ENCODE assay signal across 8 mouse cellular contexts in the genomic region with DNA sequence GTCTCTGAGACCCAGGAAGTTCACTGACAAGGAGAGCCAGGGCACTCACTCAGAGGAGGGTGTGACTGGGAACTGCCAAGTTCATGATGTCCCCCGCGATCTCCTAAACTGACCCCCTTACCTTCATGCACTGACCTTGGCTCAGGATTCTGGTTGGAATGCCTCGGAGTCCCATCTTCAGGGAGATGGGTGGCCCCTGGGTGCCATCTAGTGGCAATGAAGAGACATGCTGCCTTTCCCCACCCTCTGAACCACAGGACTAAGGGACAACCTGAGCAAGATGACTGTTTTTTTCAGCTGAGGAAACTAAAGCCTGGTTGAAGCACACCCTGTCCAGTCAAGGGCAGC. TPM values are rescaled to one million over a fixed set of nuclear protein-coding genes. Genes with fewer than 3 reads are reported as not detected.
DNase-seq lines count a peak whose midpoint lies in the region; ATAC-seq lines count a peak whose summit lies in the region.

No protein-coding gene starts in this region.

- no peaks in the 10 kb centered on the region for H3K27me3 ChIP-seq in forebrain, embryonic 11.5 days (ENCODE audit: control insufficient read depth, insufficient read depth, low read length)
- no peaks in the 10 kb centered on the region for H3K27me3 ChIP-seq in forebrain, embryonic 16.5 days (replicated peaks; ENCODE audit: control insufficient read depth, insufficient read depth, low read length)
- no peaks in the 10 kb centered on the region for H3K27me3 ChIP-seq in kidney, embryonic 16.5 days (ENCODE audit: insufficient read depth, low read length)

- no peaks in the 10 kb centered on the region for H3K4me1 ChIP-seq in forebrain, embryonic 11.5 days (replicated peaks; ENCODE audit: control insufficient read depth, insufficient read depth, low read length)
- peaks cover 2% of the 10 kb centered on the region; the same call in 1 of the 2 replicates for H3K4me1 ChIP-seq in forebrain, embryonic 16.5 days (replicated peaks; ENCODE audit: control insufficient read depth, insufficient read depth, low read length)
- peaks cover 7% of the 10 kb centered on the region for H3K4me1 ChIP-seq in brown adipose tissue, adult 24 weeks (ENCODE audit: control insufficient read depth, insufficient read depth, insufficient read length, low read length)
- no peaks in the 10 kb centered on the region for H3K4me1 ChIP-seq in kidney, embryonic 16.5 days (ENCODE audit: insufficient read depth, low read length)

- no peak for ATAC-seq in forebrain, embryonic 11.5 days (replicated peaks; ENCODE audit: low FRiP score)
- no peak for ATAC-seq in forebrain, embryonic 16.5 days
- ATAC-seq in kidney, embryonic 16.5 days (ENCODE audit: low FRiP score, low TSS enrichment): peak; percentile 51

- H3K36me3 ChIP-seq in forebrain, embryonic 11.5 days (ENCODE audit: control insufficient read depth, insufficient read depth, low read length): no peaks in the 10 kb centered on the region
- no peaks in the 10 kb centered on the region for H3K36me3 ChIP-seq in forebrain, embryonic 16.5 days (ENCODE audit: control insufficient read depth, insufficient read depth)
- no peaks in the 10 kb centered on the region for H3K36me3 ChIP-seq in kidney, embryonic 16.5 days (ENCODE audit: insufficient read depth, low read length)

- peak; percentile 63 for DNase-seq in forebrain, embryonic 11.5 days (ENCODE audit: low spot score)
- peak; percentile 60 for DNase-seq in 416B (ENCODE audit: low read depth)
- peak; percentile 52 to 64 for DNase-seq in frontal cortex, postnatal 36 days (ENCODE audit: low spot score in 2 of 2)
- DNase-seq in lung, postnatal 10 days: peak; percentile 62
- peak; percentile 39 for DNase-seq in testis, postnatal 14 days (ENCODE audit: low spot score)

- H3K4me2 ChIP-seq in forebrain, embryonic 11.5 days (ENCODE audit: low read depth, low read length, severe bottlenecking): no peak overlapping the region
- no peak overlapping the region for H3K4me2 ChIP-seq in forebrain, embryonic 16.5 days (ENCODE audit: low read length)
- no peak overlapping the region for H3K4me2 ChIP-seq in kidney, embryonic 16.5 days (replicated peaks; ENCODE audit: low read depth, low read length)

- no peak overlapping the region for H3K4me3 ChIP-seq in forebrain, embryonic 11.5 days (ENCODE audit: low read depth, low read length)
- no peak overlapping the region for H3K4me3 ChIP-seq in forebrain, embryonic 16.5 days (replicated peaks; ENCODE audit: low read length)
- H3K4me3 ChIP-seq in brown adipose tissue, adult 24 weeks (ENCODE audit: insufficient read depth, low read depth, low read length): no peak overlapping the region
- no peak overlapping the region for H3K4me3 ChIP-seq in kidney, embryonic 16.5 days (ENCODE audit: low read length)

- no peaks in the 10 kb centered on the region for H3K9me3 ChIP-seq in forebrain, embryonic 11.5 days (ENCODE audit: control insufficient read depth, low read length)
- H3K9me3 ChIP-seq in forebrain, embryonic 16.5 days (ENCODE audit: control insufficient read depth, low read length): no peaks in the 10 kb centered on the region
- H3K9me3 ChIP-seq in kidney, embryonic 16.5 days (ENCODE audit: low read length): no peaks in the 10 kb centered on the region

- 35% methylated on average over 3 of the region's 3 CpGs for WGBS in forebrain, embryonic 11.5 days
- 18% methylated on average over 3 of the region's 3 CpGs for WGBS in forebrain, embryonic 16.5 days
- 10% methylated on average over 3 of the region's 3 CpGs for WGBS in kidney, embryonic 16.5 days

- no peak overlapping the region for H3K27ac ChIP-seq in forebrain, embryonic 11.5 days (ENCODE audit: low read depth, low read length)
- H3K27ac ChIP-seq in forebrain, embryonic 16.5 days (ENCODE audit: low read length): no peak overlapping the region
- peak overlapping the region; percentile 74 for H3K27ac ChIP-seq in brown adipose tissue, adult 24 weeks (replicated peaks; ENCODE audit: low read depth, low read length)
- no peak overlapping the region for H3K27ac ChIP-seq in kidney, embryonic 16.5 days (ENCODE audit: low read length)

- no peak overlapping the region for H3K9ac ChIP-seq in forebrain, embryonic 11.5 days (ENCODE audit: low read length)
- H3K9ac ChIP-seq in forebrain, embryonic 16.5 days (replicated peaks; ENCODE audit: low read depth, low read length): no peak overlapping the region
- H3K9ac ChIP-seq in kidney, embryonic 16.5 days (replicated peaks; ENCODE audit: low read length): no peak overlapping the region

RNA-seq across cellular contexts. Expression of a gene that starts 40.7 kb away (rescaled TPM):
- polyA plus RNA-seq in forebrain, embryonic 11.5 days (2014; fragmentation: Nextera tagmentation; extraction: Ambion mirVana): not detected in 2 replicates
- not detected in 2 replicates for polyA plus RNA-seq in forebrain, embryonic 16.5 days (2015; fragmentation: Nextera tagmentation; extraction: Ambion mirVana)
- polyA plus RNA-seq in brown adipose tissue, adult 24 weeks (2012; ENCODE audit: insufficient read depth, insufficient read length, missing spikeins): 56.5 and 59.6 TPM in 2 replicates
- not detected in 2 replicates for polyA plus RNA-seq in kidney, embryonic 16.5 days (2015; fragmentation: Nextera tagmentation; extraction: Ambion mirVana)

RNA-seq across cellular contexts. Expression of a gene that starts 46.6 kb away (rescaled TPM):
- polyA plus RNA-seq in forebrain, embryonic 11.5 days (2014; fragmentation: Nextera tagmentation; extraction: Ambion mirVana): not detected in 2 replicates
- polyA plus RNA-seq in forebrain, embryonic 16.5 days (2015; fragmentation: Nextera tagmentation; extraction: Ambion mirVana): 0.91 TPM in 1 of 2 replicates, not detected in the other
- 78.0 and 123 TPM in 2 replicates for polyA plus RNA-seq in brown adipose tissue, adult 24 weeks (2012; ENCODE audit: insufficient read depth, insufficient read length, missing spikeins)
- 0.64 and 0.71 TPM in 2 replicates for polyA plus RNA-seq in kidney, embryonic 16.5 days (2015; fragmentation: Nextera tagmentation; extraction: Ambion mirVana)

RNA-seq across cellular contexts. Expression of a gene that starts 55.5 kb away (rescaled TPM):
- polyA plus RNA-seq in forebrain, embryonic 11.5 days (2014; fragmentation: Nextera tagmentation; extraction: Ambion mirVana): 67.7 and 69.9 TPM in 2 replicates
- polyA plus RNA-seq in forebrain, embryonic 16.5 days (2015; fragmentation: Nextera tagmentation; extraction: Ambion mirVana): 52.8 and 58.2 TPM in 2 replicates
- polyA plus RNA-seq in brown adipose tissue, adult 24 weeks (2012; ENCODE audit: insufficient read depth, insufficient read length, missing spikeins): 17.0 and 17.4 TPM in 2 replicates
- 78.1 and 82.2 TPM in 2 replicates for polyA plus RNA-seq in kidney, embryonic 16.5 days (2015; fragmentation: Nextera tagmentation; extraction: Ambion mirVana)

Comparison
In these comparisons a context has a peak if more than half of its experiments do, and no peak if none do; other contexts are left out.
1. RNA of a gene that starts 40.7 kb away (polyA plus RNA-seq): 56.5 to 59.6 TPM in brown adipose tissue, adult 24 weeks; not detected in forebrain, embryonic 16.5 days, not detected in forebrain, embryonic 11.5 days and not detected in kidney, embryonic 16.5 days; every median in the first group is over 10 times any median in the second.
2. RNA of a gene that starts 46.6 kb away (polyA plus RNA-seq): 78.0 to 123 TPM in brown adipose tissue, adult 24 weeks; 0.64 to 0.71 TPM in kidney, embryonic 16.5 days, 0.91 TPM in forebrain, embryonic 16.5 days and not detected in forebrain, embryonic 11.5 days; every median in the first group is over 10 times any median in the second.
3. Peak in every context shown above with its lines, with median percentiles within 50 percentile points of each other: DNase-seq.